Mouse (Mus musculus) adrenal gland, adult 8-10 months (tissue): Measurements from ENCODE around the gene Ctsll3. TPM values are rescaled to one million over a fixed set of nuclear protein-coding genes. Genes with fewer than 3 reads are reported as not detected.

Experiments used
- total RNA-seq, 4 experiments: library from RNA; stranded (reverse); gene quantifications; 2 replicates each; pipeline ENCODE4 v1.2.4; 2022

Ctsll3 gene
- total RNA-seq, 4 experiments from 2014 or later = not detected

Other genes with a start within 250 kb of the Ctsll3 start
- gene Dapk1, start 200.9 kb downstream of the Ctsll3 start, total RNA-seq = 10 to 100 TPM; 13.3 to 15.3 (median 14.1) TPM
- gene BC051665, start 16.5 kb downstream of the Ctsll3 start, total RNA-seq = not detected
- 10 to 100 TPM in 2 of 4 experiments, 1 to 10 TPM in 1, not detected in 1; 1.1 to 33.6 (median 29.7) TPM for gene 4930486L24Rik, start 61.6 kb upstream of the Ctsll3 start, total RNA-seq
- 1 to 10 TPM in 1 of 4 experiments, under 1 TPM in 2, not detected in 1; 0.43 to 2.3 (median 0.99) TPM for gene Gm49392, start 94.0 kb upstream of the Ctsll3 start, total RNA-seq
- gene Ctla2b, start 94.6 kb upstream of the Ctsll3 start, total RNA-seq = 1 to 10 TPM; 2.5 to 4.8 (median 3.6) TPM
- not detected for gene Tpbpb, start 102.0 kb upstream of the Ctsll3 start, total RNA-seq
- not detected for gene Gm49393, start 132.7 kb upstream of the Ctsll3 start, total RNA-seq
- gene Gm49391, start 133.7 kb upstream of the Ctsll3 start, total RNA-seq = under 1 TPM in 1 of 4 experiments, not detected in 3; 0.23 TPM
- 10 to 100 TPM; 31.1 to 39.1 (median 36.6) TPM for gene Ctla2a, start 133.8 kb upstream of the Ctsll3 start, total RNA-seq
- not detected for gene Tpbpa, start 139.1 kb upstream of the Ctsll3 start, total RNA-seq
- not detected for gene Ctsj, start 203.1 kb upstream of the Ctsll3 start, total RNA-seq
- gene Ctsq, start 237.8 kb upstream of the Ctsll3 start, total RNA-seq = not detected